In the genomic region with DNA sequence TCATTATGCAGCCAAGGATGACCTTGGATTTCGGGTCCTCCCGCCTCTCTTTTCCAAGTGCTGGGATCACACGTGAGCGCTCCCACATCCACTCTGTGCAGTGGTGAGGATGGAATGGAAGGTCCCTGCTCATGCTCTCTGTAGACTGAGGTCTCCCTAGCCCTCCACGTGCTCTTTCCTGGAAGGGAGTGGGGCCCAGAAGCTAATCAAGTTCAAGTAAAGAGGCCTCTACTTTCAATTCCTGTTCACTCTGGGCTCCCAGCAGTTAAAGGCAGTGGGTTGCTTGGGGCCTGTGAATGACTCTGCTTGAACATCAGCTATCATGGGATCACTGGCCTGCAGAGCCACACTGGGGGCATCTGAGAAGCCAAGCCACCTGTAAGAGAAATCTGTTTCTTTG, we compare ENCODE assay signal across 27 mouse cellular contexts. TPM values are rescaled to one million over a fixed set of nuclear protein-coding genes. Genes with fewer than 3 reads are reported as not detected.
"Had no signal": no experiment of that assay in that cellular context is flagged by ENCODE, and none has a peak within 500 bp of the region (broad histone marks: within the 10 kb centered on the region; RNA-seq: fewer than 3 reads in every experiment).

No protein-coding gene starts in this region.

- ATAC-seq: hindbrain, postnatal 0 days; intestine, embryonic 16.5 days; liver, postnatal 0 days had no signal

- DNase-seq: gastrocnemius, postnatal 14 days; heart, adult 18-20 months; heart, postnatal 14 days; heart, postnatal 36 days; kidney, adult 11 months; kidney, adult 9 months; kidney, postnatal 14 days; kidney, postnatal 36 days; layer of hippocampus, adult 9-11 months; layer of hippocampus, postnatal 36 days; liver; liver, embryonic 13.5 days; liver, postnatal 0 days had no signal

- H3K27ac ChIP-seq: heart, embryonic 13.5 days; heart, embryonic 15.5 days; hindbrain, embryonic 13.5 days; hindbrain, embryonic 15.5 days; hindbrain, postnatal 0 days; kidney, embryonic 15.5 days; kidney, postnatal 0 days; limb, embryonic 10.5 days; limb, embryonic 12.5 days; liver, embryonic 13.5 days; liver, embryonic 15.5 days had no signal

- H3K36me3 ChIP-seq: heart, embryonic 13.5 days; heart, embryonic 15.5 days; hindbrain, embryonic 15.5 days; kidney, embryonic 15.5 days; limb, embryonic 10.5 days; limb, embryonic 12.5 days; liver, embryonic 13.5 days; liver, embryonic 15.5 days had no signal

- H3K27me3 ChIP-seq: heart, embryonic 15.5 days; hindbrain, embryonic 13.5 days; hindbrain, embryonic 15.5 days had no signal

- H3K4me3 ChIP-seq: heart, embryonic 13.5 days; heart, embryonic 15.5 days; hindbrain, embryonic 13.5 days; hindbrain, embryonic 15.5 days; kidney, embryonic 15.5 days; limb, embryonic 10.5 days; limb, embryonic 12.5 days; liver, embryonic 13.5 days; liver, embryonic 15.5 days had no signal

RNA-seq across cellular contexts. Expression of a gene that starts 6.3 kb away (rescaled TPM):
- total RNA-seq: hematopoietic stem cell, adult 5-6 weeks had no signal

RNA-seq across cellular contexts. Expression of a gene that starts 46.2 kb away (rescaled TPM):
- total RNA-seq: gastrocnemius, adult 8-10 months; hematopoietic stem cell, adult 5-6 weeks had no signal
- polyA plus RNA-seq: heart, embryonic 11.5 days; kidney, embryonic 15.5 days; liver, embryonic 13.5 days; liver, embryonic 15.5 days; liver, postnatal 0 days had no signal
